Mouse (Mus musculus) left cerebral cortex, adult 8-10 months (tissue): ENCODE data around the gene Gen1. TPM values are rescaled to one million over a fixed set of nuclear protein-coding genes. Genes with fewer than 3 reads are reported as not detected.
A peak's percentile ranks its signal among the peaks of the same experiment; 100 is the strongest.

Experiments used
- DNase-seq, 2 experiments: peaks; one replicate each; pipeline ENCODE4 v3.0.0; 2022; ENCODE audit warnings: low spot score in 2 of 2
- total RNA-seq, 4 experiments: library from RNA; stranded (reverse); gene quantifications; 2 replicates each; pipeline ENCODE4 v1.2.4; 2022

Gen1 gene
- total RNA-seq, result 1 to 10 TPM; 1.5 to 2.0 (median 1.8) TPM

- DNase-seq, result peak; percentile 87 to 91
These were observed at the start of gene Gen1, which contains the start of gene Smc6 for GRCm38 (mm10) chr12:11265382-11266281. TSS of gene Gen1 (minus strand) at chr12:11265801. TSS of gene Smc6 (plus strand) at chr12:11265886.

GRCm38 (mm10) chr12:11313840-11314239 lies 48.2 kb upstream of the Gen1 start:
- no peak for DNase-seq

DNA sequence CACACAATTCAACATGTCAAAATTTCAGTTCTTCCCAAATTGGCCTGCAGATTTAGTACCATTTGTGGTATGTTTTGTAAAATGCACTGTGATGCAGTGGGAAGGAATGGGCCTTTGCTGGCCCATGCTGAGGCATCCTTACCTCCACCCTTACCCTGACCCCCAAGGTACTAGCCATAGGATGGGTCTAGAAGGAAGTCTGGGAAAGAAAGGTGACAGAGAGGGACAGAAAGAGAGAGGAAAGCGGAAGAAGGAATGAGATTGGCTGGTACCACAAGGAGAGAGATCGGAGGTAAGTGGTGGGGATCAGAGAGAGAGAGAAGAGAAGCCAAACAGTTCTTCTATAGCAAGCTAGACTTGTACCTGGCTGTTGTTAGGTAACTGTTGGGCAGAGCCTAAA lies 45.5 kb upstream of the Gen1 start:
- DNase-seq, result no peak

- DNase-seq, result no peak
These were observed 41.4 kb upstream of the Gen1 start for GRCm38 (mm10) chr12:11306753-11307645.

- no peak for DNase-seq
These were observed 35.3 kb upstream of the Gen1 start for GRCm38 (mm10) chr12:11300858-11301257.

GRCm38 (mm10) chr12:11286382-11286781 lies 20.8 kb upstream of the Gen1 start:
- DNase-seq, result no peak

GRCm38 (mm10) chr12:11281584-11281983 lies 16.0 kb upstream of the Gen1 start:
- no peak for DNase-seq

DNA sequence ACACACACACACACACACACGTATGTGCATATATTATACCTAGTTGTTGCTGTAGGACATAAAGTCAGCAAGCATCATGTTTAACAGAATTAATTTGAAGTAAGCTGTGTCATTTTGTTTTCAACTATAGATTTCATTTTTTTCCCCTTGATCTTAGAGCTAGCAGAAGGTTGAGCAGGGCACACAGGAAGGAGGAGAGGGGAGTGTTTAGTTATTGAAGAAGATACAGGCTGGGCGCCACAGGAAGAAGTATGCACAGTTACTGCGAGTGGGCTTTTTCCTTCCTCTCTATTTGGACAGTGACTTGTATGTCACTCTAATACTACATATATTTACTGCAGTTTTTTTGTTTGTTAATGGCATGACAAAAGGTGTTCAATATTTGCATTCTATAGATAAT lies 14.3 kb upstream of the Gen1 start:
- DNase-seq, result no peak

GRCm38 (mm10) chr12:11277207-11277606 lies 11.6 kb upstream of the Gen1 start:
- DNase-seq, result no peak

DNA sequence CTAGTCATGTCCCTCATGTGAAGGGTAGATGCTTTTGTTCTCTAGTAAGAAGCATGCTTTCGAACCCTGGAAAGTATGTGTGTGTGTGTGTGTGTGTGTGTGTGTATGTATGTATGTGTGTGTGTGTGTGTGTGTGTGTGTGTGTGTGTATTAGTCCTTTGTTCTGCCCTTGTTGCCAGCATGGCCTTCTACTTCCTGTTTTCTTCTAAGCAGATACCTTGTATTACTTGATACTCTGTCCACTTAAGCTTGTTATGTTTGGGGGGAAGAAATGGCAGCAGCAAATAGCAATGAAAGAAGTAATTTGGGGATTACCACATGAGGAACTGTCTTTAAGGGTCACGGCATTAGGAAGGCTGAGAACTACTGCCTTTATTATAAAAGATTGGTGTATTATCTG lies 11.0 kb upstream of the Gen1 start:
- DNase-seq, result no peak

GRCm38 (mm10) chr12:11273185-11273584 lies 7.6 kb upstream of the Gen1 start:
- DNase-seq, result no peak

GRCm38 (mm10) chr12:11272568-11272967 lies 7.0 kb upstream of the Gen1 start:
- DNase-seq, result no peak

- DNase-seq, result no peak
These were observed 1.4 kb upstream of the Gen1 start for GRCm38 (mm10) chr12:11267030-11267429.

GRCm38 (mm10) chr12:11266282-11266985 lies 833 bp upstream of the Gen1 start:
- no peak for DNase-seq

DNA sequence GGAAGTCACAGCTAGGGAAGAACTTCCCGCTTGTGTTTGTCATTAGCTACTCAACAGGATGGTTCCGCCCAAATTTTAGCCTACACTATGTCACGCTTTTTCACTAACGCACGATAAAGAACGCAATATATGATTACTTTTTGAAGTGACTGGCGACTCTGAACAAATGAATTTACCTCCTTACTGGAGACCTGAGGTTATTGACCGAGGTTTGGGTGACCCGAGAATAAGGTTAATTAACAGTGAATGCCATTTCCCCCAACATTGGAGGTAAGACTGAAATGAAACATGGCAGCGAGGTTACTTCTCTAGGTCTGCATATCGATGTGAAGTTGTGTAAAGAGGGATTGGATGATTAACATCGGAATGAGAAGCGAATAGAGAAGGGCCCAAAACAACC lies 706 bp downstream of the Gen1 start:
- DNase-seq, result no peak

DNA sequence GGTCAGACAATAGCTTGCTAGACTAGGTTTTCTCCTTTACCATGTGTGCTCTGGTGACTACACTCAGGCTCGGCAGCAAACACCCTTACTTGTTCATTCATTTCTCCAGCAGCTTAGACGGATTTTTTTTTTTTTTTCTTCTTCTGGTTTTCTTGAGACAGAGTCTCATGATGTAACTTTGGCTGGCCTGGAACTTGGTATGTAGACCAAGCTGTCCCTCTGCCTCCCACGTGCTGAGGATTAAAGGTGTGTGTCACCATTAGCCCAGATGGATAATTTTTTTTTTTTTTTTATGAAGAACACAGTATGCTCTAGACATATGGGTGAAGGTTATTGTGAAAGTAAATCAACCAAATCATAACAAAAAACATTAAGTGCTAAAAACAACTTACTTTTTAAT lies 15.3 kb downstream of the Gen1 start:
- DNase-seq, result no peak

DNA sequence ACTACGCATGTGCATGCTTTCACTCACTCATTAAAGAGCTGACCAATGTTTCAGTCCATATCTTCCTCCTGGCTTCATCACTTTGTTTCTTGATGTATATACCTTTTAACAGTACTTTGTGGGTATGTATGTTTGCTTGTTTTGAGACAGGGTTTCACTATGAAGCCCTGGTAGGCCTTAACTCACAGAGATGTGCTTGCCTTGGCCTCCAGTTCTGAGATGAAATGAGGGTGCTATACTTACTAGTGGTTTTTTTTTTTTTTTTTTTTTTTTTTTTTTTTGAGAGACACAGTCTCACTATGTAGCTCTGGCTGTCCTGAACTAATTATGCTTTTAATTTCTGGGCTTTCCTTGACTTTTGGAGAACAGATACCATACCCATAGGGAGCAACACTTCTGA lies 18.1 kb downstream of the Gen1 start:
- no peak for DNase-seq

DNA sequence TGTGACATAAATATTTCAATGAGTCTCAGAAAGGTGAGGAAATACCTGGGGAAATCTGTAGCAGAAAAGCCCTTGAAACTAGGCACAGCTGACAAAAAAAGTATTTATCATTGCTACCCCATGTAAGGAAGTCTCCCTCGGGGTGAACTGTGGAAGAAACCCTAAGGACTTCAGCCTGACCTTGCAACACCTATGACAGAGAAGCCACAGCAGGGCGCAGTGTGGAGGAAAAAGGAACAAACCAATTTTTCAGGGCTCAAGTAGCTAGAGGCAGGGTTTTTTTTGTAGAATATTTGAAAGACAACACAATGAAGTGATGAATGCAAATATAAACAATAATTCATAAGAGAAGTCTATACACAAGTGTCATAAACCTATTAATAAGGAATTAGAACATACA lies 29.6 kb downstream of the Gen1 start:
- DNase-seq, result no peak

DNA sequence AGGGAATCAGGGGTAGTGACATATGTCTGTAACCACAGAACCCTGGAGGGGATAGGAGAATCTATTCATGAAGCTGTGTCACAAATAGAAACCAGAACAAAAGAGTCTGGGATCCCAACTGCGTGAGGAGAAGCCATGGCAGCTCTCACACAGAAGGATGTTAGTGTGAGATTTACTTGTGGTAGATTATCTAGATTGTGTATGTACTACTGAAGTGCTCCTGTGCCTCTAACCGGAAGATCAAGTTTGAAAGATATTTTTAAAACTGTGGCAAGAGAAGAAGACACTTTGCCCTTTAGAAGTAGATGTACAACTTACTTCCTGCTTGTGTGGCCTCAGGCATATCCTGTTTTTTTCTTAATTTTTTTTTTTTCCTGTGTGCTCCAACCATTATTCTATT lies 35.3 kb downstream of the Gen1 start:
- no peak for DNase-seq

GRCm38 (mm10) chr12:11226529-11227268 lies 38.9 kb downstream of the Gen1 start:
- no peak for DNase-seq

- DNase-seq, result no peak
These were observed 39.5 kb downstream of the Gen1 start for GRCm38 (mm10) chr12:11226123-11226522.
